Mouse (Mus musculus): ENCODE results near the gene Spin1. TPM values are rescaled to one million over a fixed set of nuclear protein-coding genes. Genes with fewer than 3 reads are reported as not detected.

Spin1 gene
- polyA plus RNA-seq, 1 experiment from 2014 or later, result 40.6 TPM

GRCm38 (mm10) chr13:51157291-51157690 lies 56.6 kb downstream of the Spin1 start:
- TF ChIP-seq EP300 (IDR thresholded peaks at IDR 0.05), result no peak
- TF ChIP-seq CTCF (IDR thresholded peaks at IDR 0.05), result no peak
- DNase-seq (ENCODE audit: low spot score), result no peak
- H3K4me1 ChIP-seq (ENCODE audit: insufficient read depth, low read depth, low read length), result no peaks in the 10 kb centered on the region
- H3K9me3 ChIP-seq (ENCODE audit: low read length), result no peaks in the 10 kb centered on the region
- no peak overlapping the region for H3K27ac ChIP-seq (ENCODE audit: low read length)
- no peaks in the 10 kb centered on the region for H3K27me3 ChIP-seq (replicated peaks; ENCODE audit: insufficient read depth, low read length)
- H3K4me3 ChIP-seq (ENCODE audit: low read depth, low read length), result no peak overlapping the region
- H3K4me2 ChIP-seq (replicated peaks; ENCODE audit: low read depth, low read length), result no peak overlapping the region
- WGBS, result 51% methylated on average over 3 of the region's 3 CpGs
- ATAC-seq, result no peak
- no peak overlapping the region for H3K9ac ChIP-seq (replicated peaks; ENCODE audit: low read depth)
- H3K36me3 ChIP-seq (ENCODE audit: insufficient read depth, low read length), result no peaks in the 10 kb centered on the region

GRCm38 (mm10) chr13:51161672-51162071 lies 61.0 kb downstream of the Spin1 start:
- Histone ChIP-seq H3K4me3 (ENCODE audit: low read depth, low read length) (no peak overlapping the region), H3K36me3 (ENCODE audit: insufficient read depth, low read length) (no peaks in the 10 kb centered on the region), H3K27ac (ENCODE audit: low read length) (no peak overlapping the region), H3K4me2 (replicated peaks; ENCODE audit: low read depth, low read length) (no peak overlapping the region), H3K9me3 (ENCODE audit: low read length) (no peaks in the 10 kb centered on the region), H3K4me1 (ENCODE audit: insufficient read depth, low read depth, low read length) (no peaks in the 10 kb centered on the region), H3K9ac (replicated peaks; ENCODE audit: low read depth) (no peak overlapping the region), H3K27me3 (replicated peaks; ENCODE audit: insufficient read depth, low read length) (no peaks in the 10 kb centered on the region)
- DNase-seq (ENCODE audit: low spot score), result no peak
- no peak for TF ChIP-seq EP300 (IDR thresholded peaks at IDR 0.05)
- TF ChIP-seq CTCF (IDR thresholded peaks at IDR 0.05), result no peak
- WGBS, result 59% methylated on average over 2 of the region's 2 CpGs
- no peak for ATAC-seq

GRCm38 (mm10) chr13:51162246-51162645 lies 61.6 kb downstream of the Spin1 start:
- no peak overlapping the region for H3K4me3 ChIP-seq (ENCODE audit: low read depth, low read length)
- TF ChIP-seq EP300 (IDR thresholded peaks at IDR 0.05), result no peak
- DNase-seq (ENCODE audit: low spot score), result no peak
- 80% methylated on average over 6 of the region's 6 CpGs for WGBS
- no peaks in the 10 kb centered on the region for H3K36me3 ChIP-seq (ENCODE audit: insufficient read depth, low read length)
- H3K27me3 ChIP-seq (replicated peaks; ENCODE audit: insufficient read depth, low read length), result no peaks in the 10 kb centered on the region
- no peak overlapping the region for H3K27ac ChIP-seq (ENCODE audit: low read length)
- no peak overlapping the region for H3K4me2 ChIP-seq (replicated peaks; ENCODE audit: low read depth, low read length)
- H3K9me3 ChIP-seq (ENCODE audit: low read length), result no peaks in the 10 kb centered on the region
- H3K9ac ChIP-seq (replicated peaks; ENCODE audit: low read depth), result no peak overlapping the region
- no peaks in the 10 kb centered on the region for H3K4me1 ChIP-seq (ENCODE audit: insufficient read depth, low read depth, low read length)
- no peak for ATAC-seq

- ATAC-seq (no peak), DNase-seq (ENCODE audit: low spot score) (no peak)
- no peak overlapping the region for H3K27ac ChIP-seq (ENCODE audit: low read length)
- 57% methylated on average over 11 of the region's 11 CpGs for WGBS
- TF ChIP-seq CTCF (IDR thresholded peaks at IDR 0.05) (no peak), EP300 (IDR thresholded peaks at IDR 0.05) (no peak)
- H3K4me3 ChIP-seq (ENCODE audit: low read depth, low read length), result no peak overlapping the region
- no peaks in the 10 kb centered on the region for H3K36me3 ChIP-seq (ENCODE audit: insufficient read depth, low read length)
- H3K4me1 ChIP-seq (ENCODE audit: insufficient read depth, low read depth, low read length), result no peaks in the 10 kb centered on the region
- H3K27me3 ChIP-seq (replicated peaks; ENCODE audit: insufficient read depth, low read length), result no peaks in the 10 kb centered on the region
- no peak overlapping the region for H3K9ac ChIP-seq (replicated peaks; ENCODE audit: low read depth)
- H3K4me2 ChIP-seq (replicated peaks; ENCODE audit: low read depth, low read length), result no peak overlapping the region
- H3K9me3 ChIP-seq (ENCODE audit: low read length), result no peaks in the 10 kb centered on the region
These were observed 66.0 kb downstream of the Spin1 start for GRCm38 (mm10) chr13:51166711-51167110.

- DNase-seq (ENCODE audit: low spot score) (peak; percentile 35), ATAC-seq (peak; percentile 11)
- Histone ChIP-seq H3K9me3 (ENCODE audit: low read length) (no peaks in the 10 kb centered on the region), H3K27ac (ENCODE audit: low read length) (no peak overlapping the region), H3K4me1 (ENCODE audit: insufficient read depth, low read depth, low read length) (no peaks in the 10 kb centered on the region), H3K9ac (replicated peaks; ENCODE audit: low read depth) (no peak overlapping the region), H3K36me3 (ENCODE audit: insufficient read depth, low read length) (no peaks in the 10 kb centered on the region), H3K4me3 (ENCODE audit: low read depth, low read length) (peak overlapping the region; percentile 42), H3K27me3 (replicated peaks; ENCODE audit: insufficient read depth, low read length) (no peaks in the 10 kb centered on the region), H3K4me2 (replicated peaks; ENCODE audit: low read depth, low read length) (peak overlapping the region; percentile 87)
- TF ChIP-seq EP300 (IDR thresholded peaks at IDR 0.05) (no peak), CTCF (IDR thresholded peaks at IDR 0.05) (no peak)
- WGBS, result 30% methylated on average over 11 of the region's 11 CpGs
These were observed 69.5 kb downstream of the Spin1 start for GRCm38 (mm10) chr13:51170215-51170614.

- H3K9ac ChIP-seq (replicated peaks; ENCODE audit: low read depth), result no peak within 1 kb of the TSS
- TF ChIP-seq CTCF (IDR thresholded peaks at IDR 0.05) (peak; percentile 74), EP300 (IDR thresholded peaks at IDR 0.05) (no peak)
- H3K9me3 ChIP-seq (ENCODE audit: low read length), result no peaks in the 10 kb centered on the region
- under 1% methylated on average over 48 of the region's 64 CpGs for WGBS
- no peak within 1 kb of the TSS for H3K27ac ChIP-seq (ENCODE audit: low read length)
- no peaks in the 10 kb centered on the region for H3K4me1 ChIP-seq (ENCODE audit: insufficient read depth, low read depth, low read length)
- DNase-seq (ENCODE audit: low spot score) (peak; percentile 60), ATAC-seq (peak; percentile 69)
- no peaks in the 10 kb centered on the region for H3K36me3 ChIP-seq (ENCODE audit: insufficient read depth, low read length)
- H3K4me3 ChIP-seq (ENCODE audit: low read depth, low read length), result peak within 1 kb of the TSS; percentile 42
- H3K27me3 ChIP-seq (replicated peaks; ENCODE audit: insufficient read depth, low read length), result no peaks in the 10 kb centered on the region
- H3K4me2 ChIP-seq (replicated peaks; ENCODE audit: low read depth, low read length), result peak within 1 kb of the TSS; percentile 87
These were observed 70.3 kb downstream of the Spin1 start, which contains the start of gene Nxnl2 for GRCm38 (mm10) chr13:51170691-51171680. Gene Nxnl2, plus strand, starts transcription at chr13:51171022.

All from lung, postnatal 0 days (tissue).